Mouse (Mus musculus) heart, adult 2 months (tissue): Measurements from ENCODE around the gene Cyp27a1. TPM values are rescaled to one million over a fixed set of nuclear protein-coding genes. Genes with fewer than 3 reads are reported as not detected.

Experiments
- DNase-seq, 2 experiments: peaks; one replicate each; pipeline ENCODE4 v3.0.0; 2021
- H3K27ac ChIP-seq: fragments of 200-600 bp; 2 replicates; pipeline ENCODE4 v1.8.1; 2022
- H3K27me3 ChIP-seq: fragments of 200-500 bp; 2 replicates; pipeline ENCODE4 v1.6.1; 2012; ENCODE audit warnings: mild to moderate bottlenecking, low read length, inconsistent platforms, mixed read lengths; ENCODE audit not compliant: control insufficient read depth, insufficient read depth
- H3K36me3 ChIP-seq: fragments of 200-500 bp; 2 replicates; pipeline ENCODE4 v1.6.1; 2012; ENCODE audit warnings: low read length, inconsistent platforms; ENCODE audit not compliant: control insufficient read depth, insufficient read depth
- H3K4me1 ChIP-seq: fragments of 200-500 bp; 2 replicates; pipeline ENCODE4 v1.6.1; 2011; ENCODE audit warnings: low read length; ENCODE audit not compliant: control insufficient read depth, insufficient read depth
- H3K4me3 ChIP-seq: fragments of 200-600 bp; 2 replicates; pipeline ENCODE4 v1.8.1; 2022
- H3K79me2 ChIP-seq: fragments of 200-500 bp; replicated peaks from 2 replicates; pipeline ENCODE4 v1.6.1; 2012; ENCODE audit warnings: mild to moderate bottlenecking, inconsistent platforms, low read length, moderate library complexity, mixed read lengths; ENCODE audit not compliant: control insufficient read depth, insufficient read depth
- H3K9ac ChIP-seq: fragments of 200-500 bp; 2 replicates; pipeline ENCODE4 v1.6.1; 2012; ENCODE audit warnings: low read depth, mild to moderate bottlenecking, control low read depth, inconsistent platforms, low read length, mixed read lengths
- CTCF ChIP-seq: fragments of 200-600 bp; IDR thresholded peaks from 2 replicates; pipeline ENCODE4 v1.8.1; 2022; ENCODE audit warnings: antibody characterized with exemption, mild to moderate bottlenecking, moderate library complexity
- EP300 ChIP-seq: fragments of 200-500 bp; IDR thresholded peaks from 2 replicates; pipeline ENCODE4 v1.6.1; 2011; ENCODE audit warnings: low read depth, low read length, control low read depth; ENCODE audit not compliant: insufficient read depth
- POLR2A ChIP-seq: fragments of 200-500 bp; IDR thresholded peaks from 2 replicates; pipeline ENCODE4 v1.6.1; 2011; ENCODE audit warnings: mild to moderate bottlenecking, low read depth, low read length, control low read depth; ENCODE audit not compliant: insufficient read depth
- WGBS: fragments of 180-500 bp; shearing (Covaris S2); methylation state at CpG from one replicate; pipeline ENCODE4 v1.1.7; 2018; 5-methylcytosine and 5-hydroxymethylcytosine counted together
- intact Hi-C: fragments of 180-260 bp; cut with DNase I; formaldehyde crosslinking; loops from one replicate; pipeline ENCODE4 v1.15.1; 2025
- polyA plus RNA-seq: library from polyadenylated mRNA; depleted of rRNA; stranded (reverse); fragments of >200 nt; gene quantifications from 2 replicates; pipeline ENCODE4 v1.2.3, GENCODE M21; 2012
- total RNA-seq, 2 experiments: library from RNA; stranded (reverse); gene quantifications; 2 replicates each; pipeline ENCODE4 v1.2.3; 2021

Gene Cyp27a1
- total and polyA plus RNA-seq, 3 experiments = 10.1 to 22.2 (median 18.1) TPM

DNA sequence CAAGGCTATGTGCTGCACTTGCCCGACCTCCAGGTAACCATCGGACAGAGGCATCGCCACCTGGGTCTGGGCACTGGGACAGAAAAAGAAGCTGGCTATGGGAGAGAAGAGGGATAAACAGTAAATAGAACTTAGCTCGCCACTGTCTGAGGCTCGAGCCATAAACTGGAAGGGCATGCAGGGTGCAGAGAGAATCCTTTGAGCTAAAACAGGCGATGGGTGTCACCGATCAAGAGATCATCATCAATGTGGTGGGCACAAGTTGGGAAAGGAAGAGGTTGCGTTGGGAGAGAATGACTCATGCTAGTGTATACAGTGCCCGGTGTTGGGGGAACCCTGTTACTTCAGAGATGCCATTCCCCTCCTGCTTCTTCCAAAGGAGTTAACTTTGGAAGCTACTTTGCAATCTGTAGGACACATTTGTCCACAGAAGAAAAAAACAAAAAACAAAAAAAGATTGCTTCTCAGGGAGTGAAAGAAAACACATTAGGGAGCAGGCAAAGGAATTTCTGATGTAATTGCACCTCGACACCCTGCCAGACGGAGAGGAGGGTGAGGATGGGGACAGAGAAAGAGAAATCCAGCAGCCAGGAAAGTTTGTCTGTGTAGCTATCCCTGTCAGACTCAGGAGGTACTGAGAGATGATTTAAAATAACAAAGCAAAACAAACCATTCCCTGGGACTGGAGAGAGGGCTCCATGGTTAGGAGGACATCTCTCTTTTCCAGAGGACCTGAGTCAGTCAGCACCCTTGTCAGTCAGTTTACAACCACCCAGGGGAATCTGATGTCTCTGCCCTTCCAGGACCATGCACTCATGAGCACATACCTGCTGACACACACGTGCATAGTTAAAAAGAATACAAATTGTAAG, 721 bp downstream of the Cyp27a1 start:
- H3K27me3 ChIP-seq = no peaks in the 10 kb centered on the region
- 16% methylated on average over 12 of the region's 12 CpGs for WGBS
- DNase-seq = no peak
- H3K4me1 ChIP-seq = peaks cover 3% of the 10 kb centered on the region
- TF ChIP-seq POLR2A (no peak), EP300 (no peak), CTCF (no peak)
- no peaks in the 10 kb centered on the region for H3K36me3 ChIP-seq
- H3K4me3 ChIP-seq = peak overlapping the region; percentile 72
- H3K9ac ChIP-seq = peak overlapping the region; percentile 92
- peak overlapping the region; percentile 83 for H3K27ac ChIP-seq
- intact Hi-C loops = loop anchor here (2.0 to 10.0 kb wide), 2 partner anchors 47 to 49 kb away; partner anchors contain the start of gene Ttll4
- no peaks in the 10 kb centered on the region for H3K79me2 ChIP-seq

DNA sequence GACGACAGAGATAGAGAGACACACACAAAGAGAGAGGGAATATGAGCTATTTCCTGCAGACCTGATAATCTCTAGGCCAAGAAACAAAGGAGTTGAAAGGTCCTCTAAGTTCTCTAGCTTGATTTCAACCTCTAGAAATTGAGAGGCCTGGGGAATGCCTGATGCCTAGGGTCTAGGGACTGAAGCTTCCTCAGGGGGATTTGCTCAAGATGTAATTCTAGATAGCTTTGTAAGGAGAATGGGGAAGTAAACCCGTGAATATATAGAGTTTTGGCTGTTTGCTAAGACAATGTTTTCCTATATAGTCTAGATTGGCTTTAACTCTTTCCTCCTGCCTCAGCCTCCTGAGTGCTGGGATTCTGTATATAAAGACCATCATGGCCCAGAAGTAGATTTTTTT, 1.6 kb downstream of the Cyp27a1 start:
- Histone ChIP-seq H3K79me2 (no peaks in the 10 kb centered on the region), H3K4me3 (no peak overlapping the region), H3K4me1 (peaks cover 3% of the 10 kb centered on the region), H3K27me3 (no peaks in the 10 kb centered on the region), H3K27ac (no peak overlapping the region), H3K9ac (no peak overlapping the region; the same call in 1 of the 2 replicates), H3K36me3 (no peaks in the 10 kb centered on the region)
- intact Hi-C loops = loop anchor here (10.0 kb wide), 1 partner anchor 50 kb away; the partner anchor contains the start of gene Ttll4
- no peak for TF ChIP-seq POLR2A
- TF ChIP-seq EP300 = no peak
- TF ChIP-seq CTCF = no peak
- DNase-seq = no peak
- WGBS = 44% methylated on average over 2 of the region's 2 CpGs

- no peaks in the 10 kb centered on the region for H3K79me2 ChIP-seq
- no peaks in the 10 kb centered on the region for H3K36me3 ChIP-seq
- H3K27me3 ChIP-seq = no peaks in the 10 kb centered on the region
- peaks cover 3% of the 10 kb centered on the region for H3K4me1 ChIP-seq
- no peak overlapping the region for H3K4me3 ChIP-seq
- intact Hi-C loops = loop anchor here (10.0 kb wide), 1 partner anchor 51 kb away; the partner anchor contains the start of gene Ttll4
- 72% methylated on average over 5 of the region's 5 CpGs for WGBS
- no peak for DNase-seq
- TF ChIP-seq POLR2A = no peak
- TF ChIP-seq EP300 = no peak
- no peak for TF ChIP-seq CTCF
- H3K9ac ChIP-seq = no peak overlapping the region
- H3K27ac ChIP-seq = no peak overlapping the region
Measured at GRCm38 (mm10) chr1:74715468-74715867, 2.1 kb downstream of the Cyp27a1 start.

DNA sequence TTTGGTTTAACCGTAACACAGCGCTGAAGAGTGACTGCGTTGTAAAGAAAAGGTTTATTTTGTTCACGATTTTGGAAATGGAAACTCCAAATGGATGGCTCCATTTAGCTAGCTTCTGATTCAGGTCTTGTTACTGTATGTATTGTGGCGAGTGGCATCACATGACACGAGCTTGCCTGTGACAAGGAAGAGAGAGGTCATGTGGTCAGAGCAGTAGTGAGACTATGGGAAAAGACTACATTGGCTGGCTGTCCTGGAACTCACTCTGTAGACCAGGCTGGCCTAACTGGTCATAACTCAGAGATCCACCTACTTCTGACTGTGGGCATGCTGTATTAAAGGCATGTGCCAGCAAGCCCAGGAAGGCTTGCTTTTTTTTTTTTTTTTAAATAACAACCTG, 2.5 kb downstream of the Cyp27a1 start:
- Histone ChIP-seq H3K9ac (no peak overlapping the region), H3K27ac (no peak overlapping the region), H3K36me3 (no peaks in the 10 kb centered on the region), H3K4me1 (peaks cover 3% of the 10 kb centered on the region), H3K79me2 (no peaks in the 10 kb centered on the region), H3K4me3 (no peak overlapping the region), H3K27me3 (no peaks in the 10 kb centered on the region)
- intact Hi-C loops = loop anchor here (10.0 kb wide), 1 partner anchor 51 kb away; the partner anchor contains the start of gene Ttll4
- TF ChIP-seq EP300 = no peak
- no peak for TF ChIP-seq POLR2A
- no peak for TF ChIP-seq CTCF
- DNase-seq = no peak
- WGBS = 89% methylated on average over 6 of the region's 6 CpGs

DNA sequence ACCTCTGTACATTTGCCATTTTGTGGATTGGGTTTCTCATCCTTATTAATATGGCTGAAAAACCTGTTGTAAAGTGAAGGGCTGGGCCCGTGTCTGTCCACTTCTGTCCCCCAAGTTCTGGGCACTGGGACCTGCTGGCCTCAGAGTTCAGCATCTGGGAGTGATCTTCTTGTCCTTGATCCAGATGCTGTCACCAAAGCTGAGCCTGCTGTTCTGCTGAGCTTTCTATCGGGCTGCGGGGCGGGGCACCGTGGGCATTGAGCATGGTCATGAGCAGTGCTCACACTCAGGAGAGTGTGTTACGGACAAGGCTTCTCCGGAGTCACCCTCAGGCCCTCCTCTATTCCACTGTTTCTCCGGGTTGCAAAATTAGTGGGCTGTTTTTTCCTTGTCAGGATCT, 4.7 kb downstream of the Cyp27a1 start:
- no peak for DNase-seq
- TF ChIP-seq CTCF (no peak), EP300 (no peak), POLR2A (no peak)
- Histone ChIP-seq H3K9ac (no peak overlapping the region), H3K27ac (no peak overlapping the region), H3K27me3 (no peaks in the 10 kb centered on the region), H3K36me3 (no peaks in the 10 kb centered on the region), H3K4me1 (0 out of 2 replicates have a peak, but pooled peaks cover 1% of the 10 kb centered on the region), H3K79me2 (no peaks in the 10 kb centered on the region), H3K4me3 (no peak overlapping the region)
- intact Hi-C loops = loop anchor here (10.0 kb wide), 1 partner anchor 53 kb away; the partner anchor contains the start of gene Ttll4
- 85% methylated on average over 8 of the region's 8 CpGs for WGBS

DNA sequence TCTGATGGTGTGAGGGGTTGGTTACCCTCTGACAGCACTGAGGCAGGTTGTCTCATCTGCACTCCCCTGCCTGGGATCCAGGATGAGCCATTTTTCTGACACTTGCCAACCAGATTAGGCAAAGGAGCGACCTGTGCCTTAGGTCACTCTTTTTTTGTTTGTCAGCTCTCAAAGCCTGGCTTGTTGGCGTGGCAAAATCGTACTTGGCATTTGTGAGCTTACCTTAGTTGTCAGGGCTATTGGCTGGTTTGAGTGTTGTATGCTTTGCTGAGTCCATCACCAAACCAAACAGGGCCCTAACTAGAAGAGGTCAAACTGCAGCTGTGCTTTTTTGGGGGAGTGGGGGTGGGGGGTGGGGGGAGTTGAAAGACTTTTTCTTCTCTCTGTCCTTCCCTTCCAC, 5.9 kb downstream of the Cyp27a1 start:
- Histone ChIP-seq H3K79me2 (no peaks in the 10 kb centered on the region), H3K36me3 (no peaks in the 10 kb centered on the region), H3K27me3 (no peaks in the 10 kb centered on the region), H3K4me3 (no peak overlapping the region), H3K27ac (no peak overlapping the region), H3K4me1 (no peaks in the 10 kb centered on the region), H3K9ac (no peak overlapping the region)
- intact Hi-C loops = loop anchor here (10.0 kb wide), 1 partner anchor 54 kb away; the partner anchor contains the start of gene Ttll4
- DNase-seq = no peak
- WGBS = 91% methylated on average over 3 of the region's 3 CpGs
- TF ChIP-seq EP300 (no peak), CTCF (no peak), POLR2A (no peak)
